Mouse (Mus musculus) cortical plate, adult 2 months (tissue): ENCODE measurements around the gene Gata1.

Experiments
- CTCF ChIP-seq: fragments of 200-500 bp; IDR thresholded peaks from 2 replicates; pipeline ENCODE4 v1.5.1; 2011; ENCODE audit warnings: mild to moderate bottlenecking, control low read depth, low read length; ENCODE audit not compliant: insufficient read depth; ENCODE audit errors: extremely low read depth
- POLR2A ChIP-seq: fragments of 200-500 bp; IDR thresholded peaks from 2 replicates; pipeline ENCODE4 v1.6.1; 2011; ENCODE audit warnings: mild to moderate bottlenecking, low read length, control low read depth; ENCODE audit not compliant: insufficient read depth; ENCODE audit errors: extremely low read depth

DNA sequence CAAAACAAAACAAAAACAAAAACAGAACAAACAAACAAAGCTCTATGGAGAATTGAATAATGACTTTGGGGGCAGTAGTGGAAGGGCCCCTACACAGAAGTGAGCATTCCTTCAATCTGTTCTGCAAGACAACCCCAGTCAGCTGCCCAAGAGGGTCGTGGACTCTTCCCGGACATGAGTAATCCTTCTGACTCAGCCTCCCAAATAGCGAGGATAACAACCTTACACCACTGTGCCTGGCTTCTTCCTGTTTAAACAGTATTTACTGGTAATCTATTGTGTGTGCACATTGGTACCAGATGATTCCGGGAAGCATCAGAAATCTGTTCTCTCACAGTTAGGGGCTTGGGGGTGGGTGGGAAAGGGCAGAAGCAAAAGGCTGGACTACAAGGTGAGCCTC is 48.9 kb upstream of the Gata1 start:
- no peak for TF ChIP-seq CTCF
- TF ChIP-seq POLR2A, result no peak
